Mouse (Mus musculus) cerebral cortex, adult 2 months (tissue): ENCODE measurements around the gene Vmn2r113.

ENCODE experiments used
- WGBS: fragments of 180-500 bp; shearing (Covaris S2); methylation state at CpG from one replicate; pipeline ENCODE4 v1.1.7; 2018; 5-methylcytosine and 5-hydroxymethylcytosine counted together

Vmn2r113 gene

GRCm38 (mm10) chr17:22942684-22943083 is at the start of gene Vmn2r113:
Gene Vmn2r113 (plus strand): TSS chr17:22942984.
- no CpG with 5 or more reads among the region's 4 CpGs for WGBS
